Mouse (Mus musculus) MEL (cell line): ENCODE measurements around the gene Edf1.

Experiments
- CTCF ChIP-seq, 3 experiments: IDR thresholded peaks in 2 of 3; conservative IDR thresholded peaks in 1 of 3; 2 replicates each; pipeline ENCODE4 v1.5.1; 2011 to 2012; ENCODE audit warnings: low read length in 3 of 3, low read depth in 2 of 3, mild to moderate bottlenecking in 2 of 3, improper control_type of control experiment in 1 of 3, inconsistent platforms in 1 of 3, mixed read lengths in 1 of 3, moderate library complexity in 1 of 3; ENCODE audit not compliant: control insufficient read depth in 1 of 3, insufficient read depth in 1 of 3, poor library complexity in 1 of 3, severe bottlenecking in 1 of 3
- ELF1 ChIP-seq: IDR thresholded peaks from 2 replicates; pipeline ENCODE4 v1.6.1; 2014; ENCODE audit warnings: low read depth, mild to moderate bottlenecking, inconsistent platforms, low read length, improper control_type of control experiment, moderate library complexity
- EP300 ChIP-seq, 2 experiments: IDR thresholded peaks; 2 replicates each; pipeline ENCODE4 v1.6.1; 2011; ENCODE audit warnings: improper control_type of control experiment in 2 of 2, low read length in 2 of 2, low read depth in 1 of 2, mild to moderate bottlenecking in 1 of 2
- GABPA ChIP-seq: IDR thresholded peaks from 2 replicates; pipeline ENCODE4 v1.6.1; 2012; ENCODE audit warnings: low read depth, mild to moderate bottlenecking, inconsistent platforms, low read length, improper control_type of control experiment, moderate library complexity
- MAX ChIP-seq: IDR thresholded peaks from 2 replicates; pipeline ENCODE4 v1.6.1; 2011; ENCODE audit warnings: low read length, improper control_type of control experiment
- MYB ChIP-seq: IDR thresholded peaks from 2 replicates; pipeline ENCODE4 v1.6.1; 2011; ENCODE audit warnings: mild to moderate bottlenecking, low read depth, low read length, improper control_type of control experiment
- POLR2A ChIP-seq, 2 experiments: IDR thresholded peaks; 2 replicates each; pipeline ENCODE4 v1.6.1; 2011 to 2012; ENCODE audit warnings: low read length in 2 of 2, mild to moderate bottlenecking in 2 of 2, control low read depth in 1 of 2, improper control_type of control experiment in 1 of 2, low read depth in 1 of 2, moderate library complexity in 1 of 2; ENCODE audit not compliant: control insufficient read depth in 1 of 2, insufficient read depth in 1 of 2, poor library complexity in 1 of 2
- RCOR1 ChIP-seq: IDR thresholded peaks from 2 replicates; pipeline ENCODE4 v1.6.1; 2012; ENCODE audit warnings: low read depth, mild to moderate bottlenecking, inconsistent platforms, low read length, improper control_type of control experiment
- TBP ChIP-seq: IDR thresholded peaks from 2 replicates; pipeline ENCODE4 v1.8.0; 2011; ENCODE audit warnings: low read depth, low read length, improper control_type of control experiment

- no peak for TF ChIP-seq MAX
- TF ChIP-seq RCOR1 = no peak
- no peak for TF ChIP-seq GABPA
- no peak for TF ChIP-seq CTCF (IDR thresholded peaks at IDR 0.05 in 2 of 3, conservative IDR thresholded peaks at IDR 0.05 in 1 of 3; ENCODE audit: control insufficient read depth in 1 of 3, insufficient read depth in 1 of 3, low read depth in 2 of 3, low read length in 3 of 3, poor library complexity in 1 of 3, severe bottlenecking in 1 of 3)
- no peak for TF ChIP-seq ELF1
- no peak for TF ChIP-seq MYB
- no peak for TF ChIP-seq TBP
- no peak for TF ChIP-seq POLR2A (IDR thresholded peaks at IDR 0.05; ENCODE audit: control insufficient read depth in 1 of 2, insufficient read depth in 1 of 2, low read depth in 1 of 2, low read length in 2 of 2, poor library complexity in 1 of 2)
- TF ChIP-seq EP300 (IDR thresholded peaks at IDR 0.05; ENCODE audit: low read depth in 1 of 2, low read length in 2 of 2) = no peak
Measured at GRCm38 (mm10) chr2:25557964-25558360, 315 bp downstream of the Edf1 start.
